Mouse (Mus musculus) heart, embryonic 16.5 days (tissue): ENCODE measurements at regions not wholly inside any gene's neighbourhood (a gene's known extent, or its start where the extent isn't known, plus 50 kb on each side); places are given as distances from the start of the nearest gene placed in this dataset.
A peak's percentile ranks its signal among the peaks of the same experiment; 100 is the strongest.
"Not testable (repeated sequence)": the region's sequence is repeated elsewhere in the genome, so short reads cannot be mapped to it uniquely, and the experiment has no call there.

Source experiments
- ATAC-seq: fragments of 200-750 bp; cut with Nextera tagmentation; replicated peaks from 2 replicates; pipeline ENCODE4 v1.8.0; 2017; ENCODE audit warnings: moderate number of reproducible peaks; ENCODE audit not compliant: insufficient read depth, low FRiP score; ENCODE audit errors: extremely low read depth
- H3K27ac ChIP-seq: fragments of 300-500 bp; sonication (generic); 2 replicates; pipeline ENCODE4 v1.5.1; 2014; ENCODE audit warnings: mild to moderate bottlenecking, low read length, control low read depth, moderate library complexity
- H3K27me3 ChIP-seq: fragments of 300-500 bp; sonication (generic); 2 replicates; pipeline ENCODE4 v1.6.1; 2014; ENCODE audit warnings: low read length, mixed read lengths; ENCODE audit not compliant: control insufficient read depth, insufficient read depth
- H3K36me3 ChIP-seq: fragments of 300-500 bp; sonication (generic); 2 replicates; pipeline ENCODE4 v1.6.1; 2014; ENCODE audit not compliant: control insufficient read depth, insufficient read depth
- H3K4me1 ChIP-seq: fragments of 300-500 bp; sonication (generic); 2 replicates; pipeline ENCODE4 v1.6.1; 2014; ENCODE audit warnings: low read length, mixed read lengths; ENCODE audit not compliant: control insufficient read depth, insufficient read depth
- H3K4me2 ChIP-seq: fragments of 300-500 bp; sonication (generic); 2 replicates; pipeline ENCODE4 v1.6.1; 2014; ENCODE audit warnings: low read depth, mild to moderate bottlenecking, control low read depth, low read length
- H3K4me3 ChIP-seq: fragments of 300-500 bp; sonication (generic); 2 replicates; pipeline ENCODE4 v1.5.1; 2014; ENCODE audit warnings: mild to moderate bottlenecking, control low read depth, low read length
- H3K9ac ChIP-seq: fragments of 300-500 bp; sonication (generic); 2 replicates; pipeline ENCODE4 v1.6.1; 2014; ENCODE audit warnings: low read length, control low read depth
- H3K9me3 ChIP-seq: fragments of 300-500 bp; sonication (generic); replicated peaks from 2 replicates; pipeline ENCODE4 v1.6.1; 2016; ENCODE audit warnings: low read length; ENCODE audit not compliant: control insufficient read depth
- WGBS: fragments of 180-500 bp; shearing (Covaris S2); extraction: QIAGEN DNeasy Blood & Tissue Kit; methylation state at CpG from one replicate; pipeline ENCODE4 v1.1.7; 2014; 5-methylcytosine and 5-hydroxymethylcytosine counted together

DNA sequence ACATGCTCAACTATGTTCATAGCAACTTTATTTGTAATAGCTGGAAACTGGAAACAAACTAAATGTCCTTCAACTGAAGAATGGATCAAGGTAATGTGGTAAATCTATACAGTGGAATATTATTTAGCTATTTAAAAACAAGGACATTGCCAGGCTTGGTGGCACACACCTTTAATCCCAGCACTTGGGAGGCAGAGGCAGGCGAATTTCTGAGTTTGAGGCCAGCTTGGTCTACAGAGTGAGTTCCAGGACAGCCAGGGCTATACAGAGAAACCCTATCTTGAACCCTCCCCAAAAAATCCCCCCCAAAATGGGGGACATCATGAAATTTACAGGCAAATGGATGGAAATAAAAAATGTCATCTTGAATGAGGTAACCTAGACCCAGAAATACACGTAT lies 213.6 kb downstream of the Gm31371 start:
- not testable (repeated sequence) for H3K4me3 ChIP-seq, H3K27ac ChIP-seq, H3K4me2 ChIP-seq, H3K4me1 ChIP-seq, H3K36me3 ChIP-seq, H3K9ac ChIP-seq, ATAC-seq, H3K9me3 ChIP-seq, H3K27me3 ChIP-seq
- 58% methylated on average over 2 of the region's 2 CpGs for WGBS

- H3K4me1 ChIP-seq, H3K9ac ChIP-seq, ATAC-seq, H3K9me3 ChIP-seq, H3K36me3 ChIP-seq, H3K4me2 ChIP-seq, H3K27ac ChIP-seq, H3K4me3 ChIP-seq, H3K27me3 ChIP-seq: not testable (repeated sequence)
- WGBS, result 63% methylated on average over 4 of the region's 4 CpGs
These were observed 216.4 kb downstream of the Gm31371 start for GRCm38 (mm10) chr8:20119581-20119980.

- not testable (repeated sequence) for H3K27ac ChIP-seq, H3K9ac ChIP-seq, H3K4me2 ChIP-seq, ATAC-seq, H3K4me1 ChIP-seq, H3K36me3 ChIP-seq, H3K27me3 ChIP-seq, H3K9me3 ChIP-seq, H3K4me3 ChIP-seq
- 94% methylated on average over 2 of the region's 2 CpGs for WGBS
These were observed 217.0 kb downstream of the Gm31371 start for GRCm38 (mm10) chr8:20120186-20120585.

DNA sequence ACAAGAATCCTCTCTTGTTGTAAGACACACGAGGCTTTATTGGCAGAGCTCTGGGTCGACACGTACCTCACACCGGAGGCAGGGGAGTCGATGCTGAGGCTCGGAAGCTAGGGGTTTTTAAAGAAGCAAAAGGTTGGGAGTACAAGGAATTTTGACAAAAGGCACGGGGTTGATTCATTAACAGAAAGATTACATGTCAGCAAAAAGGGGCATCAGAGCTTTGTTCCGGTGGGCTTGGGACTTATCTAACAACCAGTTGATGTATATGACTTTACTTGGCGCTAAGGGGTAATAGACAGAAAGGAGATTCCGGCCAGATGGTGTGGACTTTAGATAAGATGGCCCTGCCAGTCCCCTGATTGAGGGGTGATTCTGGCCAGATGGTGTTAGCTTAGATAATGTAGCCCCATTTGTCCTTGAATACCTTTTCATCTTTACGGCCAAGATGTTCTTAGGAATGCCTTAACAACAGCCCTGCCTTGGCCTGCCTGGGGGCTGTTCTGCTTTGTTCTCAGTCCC lies 218.3 kb downstream of the Gm31371 start:
- ATAC-seq, H3K4me3 ChIP-seq, H3K36me3 ChIP-seq, H3K27ac ChIP-seq, H3K9me3 ChIP-seq, H3K4me1 ChIP-seq, H3K9ac ChIP-seq, H3K4me2 ChIP-seq, H3K27me3 ChIP-seq: not testable (repeated sequence)
- WGBS, result 88% methylated on average over 10 of the region's 11 CpGs

- H3K36me3 ChIP-seq, result not testable (repeated sequence)
- ATAC-seq, result peak; percentile 100
These were observed 219.1 kb downstream of the Gm31371 start for GRCm38 (mm10) chr8:20122067-20122925.

GRCm38 (mm10) chr8:20123545-20123944 lies 220.4 kb downstream of the Gm31371 start:
- not testable (repeated sequence) for H3K9ac ChIP-seq, ATAC-seq, H3K4me3 ChIP-seq, H3K4me2 ChIP-seq, H3K36me3 ChIP-seq, H3K4me1 ChIP-seq, H3K9me3 ChIP-seq, H3K27me3 ChIP-seq, H3K27ac ChIP-seq
- 82% methylated on average over 5 of the region's 5 CpGs for WGBS

More at GRCm38 (mm10) chr8:20122067-20122925, 219.1 kb downstream of the Gm31371 start:
- H3K4me3 ChIP-seq, result peak overlapping the region; percentile 63
- H3K27ac ChIP-seq, result peak overlapping the region; percentile 71
- H3K27me3 ChIP-seq, H3K9me3 ChIP-seq, H3K4me2 ChIP-seq, H3K4me1 ChIP-seq: not testable (repeated sequence)
- peak overlapping the region; percentile 85 for H3K9ac ChIP-seq
- 8% methylated on average over 60 of the region's 72 CpGs for WGBS

DNA sequence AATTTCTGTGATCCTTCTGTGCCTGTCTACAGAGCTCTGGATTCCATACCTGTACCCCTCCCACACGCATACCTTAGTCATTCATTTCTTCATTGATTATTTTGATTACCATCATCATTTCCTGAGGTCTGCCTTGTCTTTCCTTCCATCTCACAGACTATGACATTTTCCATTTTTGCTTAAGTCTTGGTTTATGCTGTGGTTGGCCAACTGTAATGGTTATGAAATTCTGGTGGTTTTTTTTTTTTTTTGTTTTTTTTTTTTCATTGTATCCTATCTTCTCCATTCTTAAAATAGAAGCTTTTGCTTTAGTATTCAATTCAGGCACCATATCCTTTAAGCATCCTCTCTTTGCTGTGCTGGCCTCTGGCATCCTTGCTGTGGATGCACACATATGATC lies 227.4 kb downstream of the Gm15319 start:
- ATAC-seq, H3K4me3 ChIP-seq, H3K27ac ChIP-seq, H3K36me3 ChIP-seq, H3K27me3 ChIP-seq, H3K9ac ChIP-seq, H3K4me2 ChIP-seq, H3K9me3 ChIP-seq, H3K4me1 ChIP-seq: not testable (repeated sequence)
- WGBS, result no CpG with 5 or more reads among the region's 1 CpGs

DNA sequence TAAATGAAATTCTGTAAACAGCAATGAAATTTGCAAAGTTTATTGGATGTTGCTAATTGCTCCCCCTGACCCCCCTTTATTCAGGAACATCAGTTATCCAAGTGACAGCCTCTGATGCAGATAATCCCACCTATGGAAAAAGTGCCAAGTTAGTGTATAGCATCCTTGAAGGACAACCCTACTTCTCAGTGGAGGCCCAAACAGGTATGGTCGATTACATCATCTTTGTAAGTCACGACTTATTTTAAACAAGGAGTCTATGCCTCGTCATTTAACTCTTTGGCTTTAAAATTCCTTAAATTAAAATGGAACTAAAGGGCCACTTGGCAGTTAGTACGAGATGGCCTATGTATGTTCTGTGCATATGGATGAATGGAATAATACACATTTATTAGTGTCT lies 217.6 kb downstream of the Gm15319 start:
- H3K9me3 ChIP-seq, H3K27ac ChIP-seq, H3K4me3 ChIP-seq, H3K4me2 ChIP-seq, H3K9ac ChIP-seq, H3K27me3 ChIP-seq, ATAC-seq, H3K36me3 ChIP-seq, H3K4me1 ChIP-seq: not testable (repeated sequence)
- 86% methylated on average over 4 of the region's 4 CpGs for WGBS

DNA sequence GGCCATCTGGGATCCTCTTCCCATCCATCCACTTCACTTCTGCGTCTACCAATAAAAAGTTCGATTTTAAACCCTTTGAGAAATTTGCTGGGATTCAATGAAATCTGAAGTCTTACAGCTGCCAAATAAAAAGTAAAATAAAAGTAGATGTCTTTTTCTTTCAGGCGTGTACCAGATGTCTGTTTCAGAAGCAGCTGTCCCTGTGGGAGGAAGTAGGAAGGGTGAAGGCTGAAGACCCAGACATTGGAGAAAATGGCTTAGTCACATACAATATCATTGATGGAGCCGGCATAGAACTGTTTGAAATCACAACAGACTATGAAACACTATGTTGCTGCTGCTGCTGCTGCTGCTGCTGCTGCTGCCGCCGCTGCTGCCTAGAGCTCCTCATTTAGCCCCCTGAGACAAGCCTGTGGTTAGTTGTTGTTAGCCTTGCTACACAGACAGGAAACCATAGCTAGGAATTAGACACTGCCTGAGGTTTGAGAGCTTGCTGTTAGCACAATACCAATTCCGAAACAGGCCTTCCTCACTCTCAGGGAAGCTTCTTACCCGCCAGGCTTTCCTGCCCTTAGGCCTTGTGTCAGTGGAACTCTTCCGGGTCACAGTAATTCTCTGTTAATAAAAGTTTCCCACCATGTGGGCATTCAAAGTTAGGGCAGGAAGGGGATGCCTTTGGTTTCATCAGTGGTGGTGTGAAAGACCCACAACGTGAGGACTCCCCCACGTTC lies 211.5 kb downstream of the Gm15319 start:
- not testable (repeated sequence) for H3K4me2 ChIP-seq, H3K4me3 ChIP-seq, H3K27ac ChIP-seq, H3K27me3 ChIP-seq, H3K9me3 ChIP-seq, H3K4me1 ChIP-seq, H3K36me3 ChIP-seq, H3K9ac ChIP-seq, ATAC-seq
- 86% methylated on average over 5 of the region's 11 CpGs for WGBS
